Mouse (Mus musculus): ENCODE measurements around the gene Mtus2. TPM values are rescaled to one million over a fixed set of nuclear protein-coding genes. Genes with fewer than 3 reads are reported as not detected.
A peak's percentile ranks its signal among the peaks of the same experiment; 100 is the strongest.
"Not testable (repeated sequence)": the region's sequence is repeated elsewhere in the genome, so short reads cannot be mapped to it uniquely, and the experiment has no call there.

The Mtus2 gene
- total and polyA plus RNA-seq, 3 experiments = 0.08 TPM; not detected in 2

GRCm38 (mm10) chr5:148326295-148326694 lies 369.2 kb downstream of the Mtus2 start:
- not testable (repeated sequence) for H3K4me3 ChIP-seq (ENCODE audit: control insufficient read depth in 1 of 2, insufficient read depth in 1 of 2, low read depth in 2 of 2, low read length in 2 of 2); H3K36me3 ChIP-seq (ENCODE audit: control insufficient read depth in 1 of 2, insufficient read depth in 2 of 2, low read length in 2 of 2); H3K79me2 ChIP-seq (ENCODE audit: control insufficient read depth, insufficient read depth, low read length, poor library complexity); DNase-seq (ENCODE audit: low read depth, low spot score); H3K9ac ChIP-seq (ENCODE audit: control insufficient read depth, low read depth, low read length, poor library complexity, severe bottlenecking); H3K27ac ChIP-seq (ENCODE audit: control insufficient read depth, low read depth, low read length); H3K4me1 ChIP-seq (ENCODE audit: control insufficient read depth in 1 of 2, insufficient read depth in 2 of 2, low read length in 2 of 2); H3K27me3 ChIP-seq (ENCODE audit: control insufficient read depth in 1 of 2, insufficient read depth in 2 of 2, low read length in 2 of 2); H3K9me3 ChIP-seq (replicated peaks; ENCODE audit: insufficient read depth, low read length)
- peak; percentile 66; the same call in 1 of the 2 replicates for TF ChIP-seq POLR2AphosphoS2 (IDR thresholded peaks at IDR 0.05; ENCODE audit: low read length)

DNA sequence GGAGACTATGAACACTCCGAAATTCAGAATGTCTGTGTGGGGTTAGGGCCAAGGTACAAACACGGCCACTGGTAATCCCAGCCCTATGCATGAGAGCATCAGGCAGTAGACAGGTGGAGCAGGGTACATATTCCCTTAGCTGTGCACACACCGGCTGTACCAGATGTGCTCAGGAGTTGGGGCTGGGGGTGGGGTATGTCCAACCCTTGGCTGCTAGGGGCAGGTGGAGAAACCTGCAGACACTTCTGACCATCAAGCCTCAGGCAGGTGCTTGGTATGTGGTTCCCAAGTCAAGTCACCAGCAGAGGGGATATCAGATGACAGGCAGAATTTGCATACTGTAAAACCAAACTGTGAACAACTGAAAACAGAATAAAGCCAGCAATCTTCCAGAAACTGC lies 371.9 kb downstream of the Mtus2 start:
- H3K4me1 ChIP-seq (ENCODE audit: control insufficient read depth in 1 of 2, insufficient read depth in 2 of 2, low read length in 2 of 2) = peaks cover 0 to 10% of the 10 kb centered on the region in 2 experiments; a peak in 1 of 4 replicates
- H3K36me3 ChIP-seq (ENCODE audit: control insufficient read depth in 1 of 2, insufficient read depth in 2 of 2, low read length in 2 of 2) = peaks cover 8 to 11% of the 10 kb centered on the region in 2 experiments
- H3K27ac ChIP-seq (ENCODE audit: control insufficient read depth, low read depth, low read length) = no peak overlapping the region
- no peaks in the 10 kb centered on the region for H3K9me3 ChIP-seq (replicated peaks; ENCODE audit: insufficient read depth, low read length)
- no peak for DNase-seq (ENCODE audit: low read depth, low spot score)
- H3K4me3 ChIP-seq (ENCODE audit: control insufficient read depth in 1 of 2, insufficient read depth in 1 of 2, low read depth in 2 of 2, low read length in 2 of 2) = no peak overlapping the region
- no peaks in the 10 kb centered on the region for H3K79me2 ChIP-seq (ENCODE audit: control insufficient read depth, insufficient read depth, low read length, poor library complexity)
- H3K27me3 ChIP-seq (ENCODE audit: control insufficient read depth in 1 of 2, insufficient read depth in 2 of 2, low read length in 2 of 2) = no peaks in the 10 kb centered on the region
- no peak overlapping the region for H3K9ac ChIP-seq (ENCODE audit: control insufficient read depth, low read depth, low read length, poor library complexity, severe bottlenecking)
- TF ChIP-seq CHD2 (IDR thresholded peaks at IDR 0.05; ENCODE audit: low read length) (no peak), ELF1 (IDR thresholded peaks at IDR 0.05; ENCODE audit: low read depth, low read length) (no peak), EP300 (IDR thresholded peaks at IDR 0.05; ENCODE audit: low read depth in 1 of 2, low read length in 2 of 2) (no peak), ZNF384 (IDR thresholded peaks at IDR 0.05; ENCODE audit: low read depth, low read length) (no peak), CHD1 (IDR thresholded peaks at IDR 0.05; ENCODE audit: low read depth, low read length) (no peak), MYC (IDR thresholded peaks at IDR 0.05; ENCODE audit: low read depth, low read length) (no peak), JUND (IDR thresholded peaks at IDR 0.05; ENCODE audit: low read depth, low read length) (no peak), ETS1 (IDR thresholded peaks at IDR 0.05; ENCODE audit: low read depth, low read length) (no peak), SMC3 (IDR thresholded peaks at IDR 0.05; ENCODE audit: low read depth, low read length) (no peak), TAL1 (IDR thresholded peaks at IDR 0.05; ENCODE audit: low read length) (no peak), NELFE (IDR thresholded peaks at IDR 0.05; ENCODE audit: low read depth, low read length) (no peak), CTCF (IDR thresholded peaks at IDR 0.05 in 2 of 3, conservative IDR thresholded peaks at IDR 0.05 in 1 of 3; ENCODE audit: control insufficient read depth in 1 of 3, insufficient read depth in 1 of 3, low read depth in 2 of 3, low read length in 3 of 3, poor library complexity in 1 of 3, severe bottlenecking in 1 of 3) (no peak), MXI1 (IDR thresholded peaks at IDR 0.05; ENCODE audit: low read depth, low read length) (no peak), BHLHE40 (IDR thresholded peaks at IDR 0.05; ENCODE audit: borderline replicate concordance, low read depth, low read length) (no peak), MAZ (IDR thresholded peaks at IDR 0.05; ENCODE audit: low read depth, low read length) (no peak), UBTF (IDR thresholded peaks at IDR 0.05; ENCODE audit: borderline replicate concordance, insufficient read depth, low read depth, low read length) (no peak), POLR2A (IDR thresholded peaks at IDR 0.05; ENCODE audit: control insufficient read depth in 1 of 2, insufficient read depth in 1 of 2, low read depth in 1 of 2, low read length in 2 of 2, poor library complexity in 1 of 2) (no peak), ZKSCAN1 (IDR thresholded peaks at IDR 0.05; ENCODE audit: low read depth, low read length) (no peak)
